Mouse (Mus musculus) Patski (cell line): ENCODE data around the gene H2-M3. TPM values are rescaled to one million over a fixed set of nuclear protein-coding genes. Genes with fewer than 3 reads are reported as not detected.

Experiments used
- ATAC-seq: fragments of 100-300 bp; one replicate; pipeline ENCODE4 v1.8.0; 2021
- CTCF ChIA-PET: fragments of 350-600 bp; sonication (Branson Sonifier 250); formaldehyde crosslinking; loops from one replicate; lab custom pipeline; 2022; ENCODE audit warnings: inconsistent platforms; lab: Charles Lee
- POLR2A ChIA-PET: fragments of 350-600 bp; sonication (Branson Sonifier 250); formaldehyde crosslinking; loops from one replicate; lab custom pipeline; 2022; ENCODE audit warnings: antibody characterized with exemption, inconsistent platforms; lab: Charles Lee
- DNase-seq: peaks from one replicate; pipeline ENCODE4 v3.0.0-alpha.2; 2011; ENCODE audit warnings: low read depth, low spot score
- H3K27me3 ChIP-seq: fragments of 371-371 bp; one replicate; pipeline ENCODE4 v1.5.1; 2021
- CTCF ChIP-seq: fragments of 100-300 bp; IDR thresholded peaks from one replicate; pipeline ENCODE4 v1.5.1; 2021
- in situ Hi-C: fragments of 300-500 bp; cut with MboI; formaldehyde crosslinking; loops from 3 replicates; pipeline ENCODE4 v1.11.1; 2018; ENCODE audit warnings: low pct_unique_long_range_greater_than_20kb, mixed read lengths
- polyA plus RNA-seq: library from polyadenylated mRNA; unstranded; gene quantifications from one replicate; pipeline ENCODE4 v1.2.3, GENCODE M21; 2021

Gene H2-M3
- polyA plus RNA-seq, 1 experiment from 2014 or later = 6.0 TPM

- POLR2A ChIA-PET = no interaction called here
- no peaks in the 10 kb centered on the region for H3K27me3 ChIP-seq
- no peak for TF ChIP-seq CTCF
- DNase-seq (no peak), ATAC-seq (no peak)
- in situ Hi-C loops = no loop called here
- CTCF ChIA-PET = no interaction called here
Measured at GRCm38 (mm10) chr17:37280331-37280730, 10.3 kb downstream of the H2-M3 start.

GRCm38 (mm10) chr17:37283360-37283759 is 13.3 kb downstream of the H2-M3 start, which contains the start of gene Olfr99:
Olfr99 (minus strand) TSS chr17:37283460.
- ChIA-PET CTCF (no interaction called here), POLR2A (no interaction called here)
- no peak for DNase-seq
- no peak for TF ChIP-seq CTCF
- in situ Hi-C loops = no loop called here
- no peaks in the 10 kb centered on the region for H3K27me3 ChIP-seq
- ATAC-seq = no peak

GRCm38 (mm10) chr17:37304213-37304612 is 34.2 kb downstream of the H2-M3 start, which contains the start of gene Olfr101:
Olfr101 (minus strand) TSS chr17:37304313.
- no peak for TF ChIP-seq CTCF
- ChIA-PET CTCF (interaction anchor here (1.4 kb wide), 1 partner anchor 62 kb away, joined by 3 read pairs; no protein-coding TSS in a partner anchor), POLR2A (no interaction called here)
- in situ Hi-C loops = no loop called here
- no peak for DNase-seq
- no peak for ATAC-seq
- H3K27me3 ChIP-seq = no peaks in the 10 kb centered on the region

DNA sequence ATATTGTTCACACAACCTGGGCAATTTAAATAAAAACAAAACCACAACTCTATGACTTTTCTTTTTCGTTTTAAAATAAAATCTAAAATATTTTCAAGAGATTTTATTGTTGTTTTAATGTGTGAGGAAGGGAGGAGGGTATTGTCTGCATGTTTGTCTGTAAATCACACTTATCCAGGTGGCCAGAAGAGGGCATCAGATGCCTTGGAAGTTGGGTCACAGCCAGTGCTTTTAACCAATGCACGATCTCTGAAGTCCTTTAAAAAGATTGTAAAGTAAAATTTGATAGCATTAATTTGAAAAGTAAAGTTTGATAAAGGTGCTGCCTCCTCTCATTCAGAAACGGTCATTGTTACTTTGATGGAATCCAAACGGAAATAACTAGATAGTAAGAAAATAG is 38.5 kb downstream of the H2-M3 start:
- CTCF ChIA-PET = no interaction called here
- POLR2A ChIA-PET = interaction anchor here (0.6 kb wide), 1 partner anchor 1067 kb away, joined by 3 read pairs; no protein-coding TSS in a partner anchor
- DNase-seq (no peak), ATAC-seq (no peak)
- H3K27me3 ChIP-seq = no peaks in the 10 kb centered on the region
- in situ Hi-C loops = no loop called here
- no peak for TF ChIP-seq CTCF

DNA sequence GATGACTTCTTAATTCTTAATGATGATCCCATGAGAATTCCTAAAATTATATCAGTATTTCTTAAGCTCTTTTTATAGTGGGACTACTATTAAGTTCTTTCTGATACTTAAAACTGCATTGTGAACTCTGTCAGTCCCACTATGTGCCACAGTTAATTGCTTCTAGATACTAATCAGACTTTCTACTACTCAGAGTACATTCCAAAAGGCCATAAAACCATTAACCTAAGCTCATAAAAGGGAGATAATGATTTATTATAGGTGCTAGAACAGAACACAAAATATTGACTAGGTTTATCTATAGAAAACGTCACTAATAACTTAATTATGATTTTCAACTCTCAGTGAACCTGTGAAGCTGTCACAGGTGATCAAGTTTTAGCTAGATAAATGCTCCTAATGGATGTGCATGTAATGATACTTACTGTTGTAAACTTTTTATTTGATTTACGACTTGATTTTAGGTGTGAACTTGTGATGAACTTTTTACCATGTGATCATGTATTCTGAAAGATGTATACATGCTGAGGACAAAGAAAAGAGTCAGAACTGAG is 40.2 kb downstream of the H2-M3 start:
- TF ChIP-seq CTCF = no peak
- CTCF ChIA-PET = no interaction called here
- POLR2A ChIA-PET = no interaction called here
- DNase-seq (no peak), ATAC-seq (no peak)
- in situ Hi-C loops = no loop called here
- H3K27me3 ChIP-seq = no peaks in the 10 kb centered on the region

- no peak for TF ChIP-seq CTCF
- DNase-seq = no peak
- ChIA-PET POLR2A (no interaction called here), CTCF (no interaction called here)
- H3K27me3 ChIP-seq = no peaks in the 10 kb centered on the region
- ATAC-seq = no peak
- in situ Hi-C loops = no loop called here
Measured at GRCm38 (mm10) chr17:37316954-37317353, 46.9 kb downstream of the H2-M3 start, which contains the start of gene Olfr102. Olfr102 (minus strand) TSS chr17:37317054.

Other genes with a start within 250 kb of the H2-M3 start
- 0.10 TPM for gene Mog, start 246.8 kb upstream of the H2-M3 start, polyA plus RNA-seq
- gene Gabbr1, start 224.3 kb upstream of the H2-M3 start, polyA plus RNA-seq = 44.4 TPM
- not detected for gene Olfr90, start 181.7 kb upstream of the H2-M3 start, polyA plus RNA-seq
- not detected for gene Olfr91, start 171.9 kb upstream of the H2-M3 start, polyA plus RNA-seq
- gene Olfr92, start 150.1 kb upstream of the H2-M3 start, polyA plus RNA-seq = not detected
- not detected for gene Olfr93, start 108.7 kb upstream of the H2-M3 start, polyA plus RNA-seq
- 0.06 TPM for gene Ubd, start 76.3 kb upstream of the H2-M3 start, polyA plus RNA-seq
- gene Olfr94, start 69.2 kb upstream of the H2-M3 start, polyA plus RNA-seq = not detected
- not detected for gene Olfr95, start 57.1 kb upstream of the H2-M3 start, polyA plus RNA-seq
- not detected for gene Olfr96, start 50.1 kb upstream of the H2-M3 start, polyA plus RNA-seq
- gene Olfr97, start 32.9 kb upstream of the H2-M3 start, polyA plus RNA-seq = not detected
- gene Olfr98, start 6.5 kb upstream of the H2-M3 start, polyA plus RNA-seq = not detected
- gene Olfr99, start 13.2 kb downstream of the H2-M3 start, polyA plus RNA-seq = 0.05 TPM
- gene Olfr101, start 34.1 kb downstream of the H2-M3 start, polyA plus RNA-seq = not detected
- gene Olfr102, start 46.8 kb downstream of the H2-M3 start, polyA plus RNA-seq = not detected
- not detected for gene Olfr103, start 69.5 kb downstream of the H2-M3 start, polyA plus RNA-seq
- not detected for gene Olfr104-ps, start 89.4 kb downstream of the H2-M3 start, polyA plus RNA-seq
- not detected for gene Olfr105-ps, start 108.8 kb downstream of the H2-M3 start, polyA plus RNA-seq
- gene Olfr106-ps, start 120.2 kb downstream of the H2-M3 start, polyA plus RNA-seq = not detected
- 0.01 TPM for gene Olfr107, start 129.0 kb downstream of the H2-M3 start, polyA plus RNA-seq
- not detected for gene Olfr108, start 175.3 kb downstream of the H2-M3 start, polyA plus RNA-seq
- not detected for gene Olfr109, start 188.7 kb downstream of the H2-M3 start, polyA plus RNA-seq
- gene H2-M2, start 213.3 kb downstream of the H2-M3 start, polyA plus RNA-seq = 0.82 TPM
- gene Olfr110, start 222.2 kb downstream of the H2-M3 start, polyA plus RNA-seq = not detected
- not detected for gene Olfr111, start 237.8 kb downstream of the H2-M3 start, polyA plus RNA-seq